Mouse (Mus musculus) spleen, adult 2 months (tissue): ENCODE measurements around the gene Ythdf1. TPM values are rescaled to one million over a fixed set of nuclear protein-coding genes. Genes with fewer than 3 reads are reported as not detected.

Source experiments
- DNase-seq, 2 experiments: peaks; one replicate each; pipeline versions ENCODE4 v3.0.0 to v3.0.0-alpha.2; 2012 to 2021; ENCODE audit warnings: low spot score in 2 of 2, low read depth in 1 of 2
- H3K27ac ChIP-seq: fragments of 200-500 bp; 2 replicates; pipeline ENCODE4 v1.5.1; 2012; ENCODE audit warnings: low read length, inconsistent platforms; ENCODE audit not compliant: insufficient read depth
- H3K27me3 ChIP-seq: fragments of 200-500 bp; 2 replicates; pipeline ENCODE4 v1.6.1; 2012; ENCODE audit warnings: mild to moderate bottlenecking, moderate library complexity, low read length, inconsistent platforms; ENCODE audit not compliant: control insufficient read depth, insufficient read depth
- H3K36me3 ChIP-seq: fragments of 200-500 bp; 2 replicates; pipeline ENCODE4 v1.6.1; 2012; ENCODE audit warnings: mild to moderate bottlenecking, low read length, inconsistent platforms; ENCODE audit not compliant: control insufficient read depth, insufficient read depth
- H3K4me1 ChIP-seq: fragments of 200-500 bp; 2 replicates; pipeline ENCODE4 v1.6.1; 2011; ENCODE audit warnings: inconsistent platforms; ENCODE audit not compliant: control insufficient read depth, insufficient read depth, insufficient read length
- H3K4me3 ChIP-seq: fragments of 200-500 bp; 2 replicates; pipeline ENCODE4 v1.5.1; 2011; ENCODE audit warnings: mild to moderate bottlenecking, inconsistent platforms; ENCODE audit not compliant: insufficient read depth, insufficient read length; ENCODE audit errors: extremely low read depth
- CTCF ChIP-seq: fragments of 200-500 bp; IDR thresholded peaks from 2 replicates; pipeline ENCODE4 v1.5.1; 2011; ENCODE audit warnings: mild to moderate bottlenecking, inconsistent platforms; ENCODE audit not compliant: insufficient read depth, insufficient read length, insufficient replicate concordance; ENCODE audit errors: extremely low read depth
- POLR2A ChIP-seq: fragments of 200-500 bp; IDR thresholded peaks from 2 replicates; pipeline ENCODE4 v1.6.1; 2011; ENCODE audit warnings: low read depth, low read length, inconsistent platforms
- WGBS: fragments of 180-500 bp; shearing (Covaris S2); methylation state at CpG from one replicate; pipeline ENCODE4 v1.1.7; 2018; 5-methylcytosine and 5-hydroxymethylcytosine counted together
- polyA plus RNA-seq: library from polyadenylated mRNA; depleted of rRNA; stranded (reverse); fragments of >200 nt; gene quantifications from 2 replicates; pipeline ENCODE4 v1.2.3, GENCODE M21; 2012; rRNA removed

Gene Ythdf1
- polyA plus RNA-seq, 1 experiment: 29.3 TPM

DNA sequence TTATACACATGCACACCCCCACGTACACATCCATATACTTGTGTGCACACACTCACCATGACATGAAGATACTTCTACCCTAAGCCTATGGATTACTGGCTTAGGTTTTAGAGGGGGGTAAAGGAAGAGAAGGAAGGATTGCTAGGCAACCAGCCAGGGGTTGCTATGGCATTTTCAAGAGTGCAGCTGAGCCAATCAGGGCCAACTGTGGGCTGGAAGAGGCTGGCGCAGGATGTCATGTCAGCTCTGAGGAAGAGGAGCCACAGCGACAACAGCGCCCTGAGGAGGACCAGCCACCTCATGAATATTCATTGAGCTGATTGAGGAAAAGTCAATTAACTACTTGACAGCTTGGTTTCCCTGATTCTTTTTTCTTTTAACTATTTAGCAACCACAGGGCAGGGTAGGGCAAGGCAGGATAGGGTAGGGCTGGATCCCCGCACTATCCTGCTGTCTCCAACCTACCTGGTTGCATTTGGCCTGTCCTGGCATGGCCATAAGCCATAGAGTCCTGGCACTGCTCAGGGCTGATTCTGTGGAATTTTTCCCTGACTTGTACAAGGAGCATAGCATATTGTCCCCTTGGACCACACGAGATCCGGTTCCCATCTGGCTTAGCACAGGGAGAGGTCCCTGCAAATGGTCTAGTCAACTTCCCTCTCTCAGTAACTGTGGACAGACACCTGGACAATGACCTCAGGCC, 41.2 kb downstream of the Ythdf1 start:
- Histone ChIP-seq H3K36me3 (no peaks in the 10 kb centered on the region), H3K27me3 (no peaks in the 10 kb centered on the region), H3K27ac (no peak overlapping the region), H3K4me1 (no peaks in the 10 kb centered on the region), H3K4me3 (no peak overlapping the region)
- TF ChIP-seq CTCF (no peak), POLR2A (no peak)
- 49% methylated on average over 7 of the region's 7 CpGs for WGBS
- DNase-seq: no peak

DNA sequence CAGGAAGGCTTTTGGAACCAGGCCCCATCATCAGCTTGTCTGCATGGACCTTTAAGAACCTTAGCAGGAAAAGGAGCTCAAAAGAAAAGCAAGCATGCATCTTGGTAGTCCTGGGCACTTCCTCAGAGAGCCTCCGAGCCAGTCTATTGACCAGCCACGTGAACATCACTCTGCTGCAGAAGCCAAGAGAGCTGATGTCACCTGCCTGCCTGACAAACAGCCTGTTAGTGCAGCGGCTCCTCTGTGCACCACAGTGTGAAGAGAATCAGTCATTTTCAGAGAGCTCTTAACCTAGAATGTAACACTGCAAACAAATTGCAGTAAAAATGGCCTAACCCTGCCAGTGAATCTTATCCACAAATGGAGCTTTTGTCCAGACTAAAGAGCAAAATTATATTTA, 50.7 kb downstream of the Ythdf1 start:
- TF ChIP-seq POLR2A: no peak
- TF ChIP-seq CTCF: no peak
- Histone ChIP-seq H3K27me3 (no peaks in the 10 kb centered on the region), H3K27ac (no peak overlapping the region), H3K4me3 (no peak overlapping the region), H3K4me1 (no peaks in the 10 kb centered on the region), H3K36me3 (no peaks in the 10 kb centered on the region)
- no peak for DNase-seq
- 44% methylated on average over 3 of the region's 3 CpGs for WGBS

DNA sequence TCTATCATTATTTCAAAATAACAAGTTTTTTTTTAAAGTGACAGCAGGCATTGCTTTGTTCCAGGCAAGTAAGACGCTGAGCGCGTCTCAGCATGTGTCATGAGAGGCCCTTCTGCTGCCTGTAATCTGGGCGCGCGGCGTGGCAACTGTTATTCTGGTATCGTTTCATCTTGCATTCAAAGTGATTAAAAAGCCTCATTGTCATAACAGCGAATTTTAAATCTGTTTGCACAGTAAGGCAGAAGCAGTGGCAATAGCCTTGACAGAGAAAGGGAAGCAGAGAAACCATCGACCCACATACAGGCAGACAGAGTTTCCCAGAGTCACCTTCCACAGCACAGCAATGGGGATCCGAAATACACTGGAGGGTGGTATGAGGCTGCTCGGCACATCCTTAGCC, 59.2 kb downstream of the Ythdf1 start:
- H3K36me3 ChIP-seq: no peaks in the 10 kb centered on the region
- H3K27me3 ChIP-seq: no peaks in the 10 kb centered on the region
- TF ChIP-seq CTCF: no peak
- no peak for TF ChIP-seq POLR2A
- 83% methylated on average over 12 of the region's 12 CpGs for WGBS
- H3K4me1 ChIP-seq: no peaks in the 10 kb centered on the region
- no peak for DNase-seq
- no peak overlapping the region for H3K4me3 ChIP-seq
- H3K27ac ChIP-seq: no peak overlapping the region

DNA sequence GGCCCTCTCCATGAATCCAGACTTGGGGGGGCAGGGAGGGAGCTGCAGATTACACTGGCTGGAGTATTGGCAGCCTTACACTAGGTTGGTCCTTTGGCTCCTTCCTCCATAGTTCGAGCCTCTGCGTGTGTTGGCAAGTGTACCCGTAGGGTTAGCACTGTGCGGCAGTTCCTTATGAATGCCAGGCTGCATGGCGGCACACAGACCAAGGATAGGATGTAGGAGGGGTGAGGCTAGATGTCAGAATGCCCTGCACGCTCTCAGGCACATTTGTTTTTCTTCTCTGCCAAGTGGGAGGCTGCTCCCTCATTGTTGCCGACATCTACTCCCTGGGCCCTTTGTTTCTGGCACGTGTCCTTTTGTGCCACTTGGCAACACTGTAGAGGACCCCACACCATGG, 63.6 kb downstream of the Ythdf1 start:
- TF ChIP-seq POLR2A (no peak), CTCF (no peak)
- Histone ChIP-seq H3K36me3 (no peaks in the 10 kb centered on the region), H3K4me1 (no peaks in the 10 kb centered on the region), H3K4me3 (no peak overlapping the region), H3K27me3 (0 out of 2 replicates have a peak, but pooled peaks cover 2% of the 10 kb centered on the region), H3K27ac (no peak overlapping the region)
- 88% methylated on average over 8 of the region's 8 CpGs for WGBS
- no peak for DNase-seq

DNA sequence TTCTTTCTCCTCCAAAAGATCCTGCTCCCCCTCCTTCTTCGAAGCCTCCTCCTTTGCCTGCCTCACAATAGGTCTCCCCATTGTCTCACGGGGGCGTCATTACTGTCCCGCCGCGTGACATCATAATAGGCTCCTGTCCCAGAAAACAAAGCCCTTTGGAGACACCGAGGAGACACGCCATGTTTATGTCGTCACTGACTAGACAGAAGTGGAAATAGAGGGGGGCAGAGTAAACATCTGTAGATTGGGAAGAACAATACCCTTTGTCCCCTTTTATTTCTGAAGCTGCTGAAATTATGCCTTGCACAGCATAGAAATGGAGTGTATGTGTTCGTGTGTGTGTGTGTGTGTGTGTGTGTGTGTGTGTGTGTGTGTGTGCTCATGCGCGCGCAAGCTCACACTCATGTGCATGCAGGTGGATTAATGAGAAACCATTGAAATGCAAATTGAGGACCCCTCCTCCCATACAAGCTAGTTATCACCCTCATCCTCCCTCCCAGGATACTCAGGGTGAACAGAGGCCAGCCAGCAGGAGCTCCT, 65.7 kb downstream of the Ythdf1 start:
- Histone ChIP-seq H3K27me3 (0 out of 2 replicates have a peak, but pooled peaks cover 2% of the 10 kb centered on the region), H3K4me3 (no peak overlapping the region), H3K36me3 (no peaks in the 10 kb centered on the region), H3K27ac (no peak overlapping the region), H3K4me1 (no peaks in the 10 kb centered on the region)
- no peak for DNase-seq
- TF ChIP-seq CTCF (no peak), POLR2A (no peak)
- 17% methylated on average over 13 of the region's 13 CpGs for WGBS

Other genes starting within 250 kb of the Ythdf1 start
- gene Dido1, start 210.9 kb downstream of the Ythdf1 start, polyA plus RNA-seq: 11.4 and 12.5 TPM in 2 replicates
- 21.1 and 22.8 TPM in 2 replicates for gene Gid8, start 210.8 kb downstream of the Ythdf1 start, polyA plus RNA-seq
- 43.9 and 48.1 TPM in 2 replicates for gene Slc17a9, start 195.7 kb downstream of the Ythdf1 start, polyA plus RNA-seq
- not detected in 2 replicates for gene Bhlhe23, start 144.0 kb downstream of the Ythdf1 start, polyA plus RNA-seq
- gene Birc7, start 8.1 kb upstream of the Ythdf1 start, polyA plus RNA-seq: not detected in 2 replicates
- gene Nkain4, start 33.8 kb upstream of the Ythdf1 start, polyA plus RNA-seq: 3.0 and 4.7 TPM in 2 replicates
- 33.9 and 34.8 TPM in 2 replicates for gene Arfgap1, start 46.3 kb upstream of the Ythdf1 start, polyA plus RNA-seq
- 1.9 and 2.1 TPM in 2 replicates for gene Col20a1, start 65.6 kb upstream of the Ythdf1 start, polyA plus RNA-seq
- not detected in 2 replicates for gene Chrna4, start 122.6 kb upstream of the Ythdf1 start, polyA plus RNA-seq
- gene Kcnq2, start 214.4 kb upstream of the Ythdf1 start, polyA plus RNA-seq: not detected in 2 replicates
- gene Eef1a2, start 236.1 kb upstream of the Ythdf1 start, polyA plus RNA-seq: 0.05 TPM in 1 of 2 replicates, not detected in the other